Comparison of ENCODE assay signal across 10 mouse cellular contexts in the genomic region with DNA sequence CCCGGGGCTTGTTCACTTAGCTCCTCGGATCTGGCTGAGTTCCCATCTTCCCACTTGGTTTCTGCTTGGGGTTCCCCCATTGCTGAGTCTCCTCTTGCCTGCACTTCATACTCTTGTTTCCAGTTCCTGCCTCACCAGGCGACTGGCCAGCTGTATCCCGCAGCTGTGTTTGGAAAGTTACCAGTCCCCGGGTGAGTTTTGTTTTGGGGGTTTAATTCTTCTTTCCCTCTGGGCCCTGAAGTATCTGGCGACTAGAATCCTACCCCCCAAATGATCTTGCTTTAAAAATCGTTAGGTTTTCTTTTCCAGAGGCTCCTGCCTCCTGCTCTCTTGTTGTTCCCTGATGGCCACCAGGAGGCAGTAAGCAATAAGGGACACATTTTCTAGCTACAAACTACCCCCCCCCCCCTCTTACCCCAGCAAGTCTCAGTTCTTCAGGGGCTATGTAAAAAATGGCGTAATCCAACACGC. TPM values are rescaled to one million over a fixed set of nuclear protein-coding genes. Genes with fewer than 3 reads are reported as not detected.
A peak's percentile ranks its signal among the peaks of the same experiment; 100 is the strongest.
DNase-seq lines count a peak whose midpoint lies in the region; ATAC-seq and TF ChIP-seq lines count a peak whose summit lies in the region.
"Had no signal": no experiment of that assay in that cellular context is flagged by ENCODE, and none has a peak within 500 bp of the region (broad histone marks: within the 10 kb centered on the region; RNA-seq: fewer than 3 reads in every experiment).

No protein-coding gene starts in this region.

- WGBS in liver, adult 2 months = 48% methylated on average over 9 of the region's 9 CpGs
- 46% methylated on average over 9 of the region's 9 CpGs for WGBS in liver, embryonic 11.5 days

- intact Hi-C loops in gastrocnemius, postnatal 36 days (cut with DNase I) = loop anchor here (2.0 kb wide), 1 partner anchor 390 kb away; no protein-coding TSS in a partner anchor

- no peak for ATAC-seq in liver, embryonic 11.5 days (replicated peaks; ENCODE audit: low FRiP score)

- H3K79me2 ChIP-seq in liver, adult 2 months (ENCODE audit: control insufficient read depth, insufficient read depth, low read length) = no peaks in the 10 kb centered on the region

- H3K4me1 ChIP-seq in liver, adult 2 months (ENCODE audit: control insufficient read depth, insufficient read depth, low read length) = no peaks in the 10 kb centered on the region
- no peaks in the 10 kb centered on the region for H3K4me1 ChIP-seq in liver, embryonic 11.5 days (replicated peaks; ENCODE audit: control insufficient read depth, insufficient read depth, low read length)
- H3K4me1 ChIP-seq in cortical plate, adult 2 months (ENCODE audit: control insufficient read depth, insufficient read depth, low read length) = no peaks in the 10 kb centered on the region
- H3K4me1 ChIP-seq: embryonic facial prominence, embryonic 12.5 days had no signal

- H3K36me3 ChIP-seq in liver, adult 2 months (ENCODE audit: control insufficient read depth, insufficient read depth, low read length) = no peaks in the 10 kb centered on the region
- no peaks in the 10 kb centered on the region for H3K36me3 ChIP-seq in liver, embryonic 11.5 days (ENCODE audit: control insufficient read depth, insufficient read depth, low read length)
- H3K36me3 ChIP-seq: embryonic facial prominence, embryonic 12.5 days had no signal

- DNase-seq in adrenal gland, adult 2 months = peak; percentile 20
- DNase-seq in adrenal gland, adult 8-10 months = no peak
- no peak for DNase-seq in liver, adult 2 months (ENCODE audit: extremely low read depth, low read depth, low spot score)
- no peak for DNase-seq in liver, embryonic 11.5 days (ENCODE audit: low spot score)
- peak; percentile 61 for DNase-seq in lung, postnatal 14 days
- no peak for DNase-seq in natural killer cell, adult 2 months (ENCODE audit: low spot score in 2 of 2)
- no peak for DNase-seq in gastrocnemius, postnatal 36 days

- H3K4me2 ChIP-seq in liver, embryonic 11.5 days = no peak overlapping the region
- H3K4me2 ChIP-seq: embryonic facial prominence, embryonic 12.5 days had no signal

- TF ChIP-seq CTCF in liver, adult 2 months (IDR thresholded peaks at IDR 0.05; ENCODE audit: low read depth, low read length) = peak; percentile 7; the same call in 1 of the 2 replicates
- 0 out of 2 replicates have a peak, but pooled peaks have one; percentile 16 for TF ChIP-seq CTCF in cortical plate, adult 2 months (IDR thresholded peaks at IDR 0.05; ENCODE audit: extremely low read depth, insufficient read depth, low read length)

- H3K9ac ChIP-seq in liver, adult 2 months (ENCODE audit: low read depth, low read length) = no peak overlapping the region
- no peak overlapping the region for H3K9ac ChIP-seq in liver, embryonic 11.5 days (ENCODE audit: low read depth, low read length)
- H3K9ac ChIP-seq: embryonic facial prominence, embryonic 12.5 days had no signal

- H3K9me3 ChIP-seq in liver, embryonic 11.5 days (ENCODE audit: control insufficient read depth, low read length) = no peaks in the 10 kb centered on the region
- H3K9me3 ChIP-seq: embryonic facial prominence, embryonic 12.5 days had no signal

- TF ChIP-seq POLR2A in liver, adult 2 months (IDR thresholded peaks at IDR 0.05; ENCODE audit: extremely low read depth, insufficient read depth, low read length) = no peak
- no peak for TF ChIP-seq POLR2A in cortical plate, adult 2 months (IDR thresholded peaks at IDR 0.05; ENCODE audit: extremely low read depth, insufficient read depth, low read length)

- H3K27me3 ChIP-seq in liver, adult 2 months (ENCODE audit: control insufficient read depth, insufficient read depth, low read length) = no peaks in the 10 kb centered on the region
- H3K27me3 ChIP-seq in liver, embryonic 11.5 days (replicated peaks; ENCODE audit: control insufficient read depth, insufficient read depth, low read length) = no peaks in the 10 kb centered on the region
- H3K27me3 ChIP-seq: embryonic facial prominence, embryonic 12.5 days had no signal

- H3K27ac ChIP-seq in liver, adult 2 months (replicated peaks; ENCODE audit: insufficient read depth, low read depth, low read length) = no peak overlapping the region
- no peak overlapping the region for H3K27ac ChIP-seq in liver, embryonic 11.5 days (ENCODE audit: low read depth, low read length)
- H3K27ac ChIP-seq in cortical plate, adult 2 months (ENCODE audit: insufficient read depth, low read length) = no peak overlapping the region
- H3K27ac ChIP-seq: embryonic facial prominence, embryonic 12.5 days had no signal

- H3K4me3 ChIP-seq in liver, adult 2 months (ENCODE audit: insufficient read depth, low read depth, low read length) = no peak overlapping the region
- H3K4me3 ChIP-seq in liver, embryonic 11.5 days (ENCODE audit: low read depth, low read length) = no peak overlapping the region
- H3K4me3 ChIP-seq in cortical plate, adult 2 months (ENCODE audit: insufficient read depth, low read length) = no peak overlapping the region
- H3K4me3 ChIP-seq: embryonic facial prominence, embryonic 12.5 days; myocyte had no signal

RNA-seq across cellular contexts. Expression of a gene that starts 57.3 kb away (rescaled TPM):
- under 1 TPM; 0.06 to 0.07 TPM for total RNA-seq in adrenal gland, adult 2 months (2021)
- 0.03 TPM in 1 of 2 replicates, not detected in the other for polyA plus RNA-seq in adrenal gland, adult 2 months (2012; rRNA removed)
- under 1 TPM; 0.08 to 0.20 (median 0.11) TPM for total RNA-seq in adrenal gland, adult 8-10 months (2022)
- 0.09 and 0.13 TPM in 2 replicates for total RNA-seq in liver, adult 2 months (2014; rRNA removed)
- 0.02 TPM in 1 of 2 replicates, not detected in the other for polyA plus RNA-seq in liver, adult 2 months (2012; rRNA removed)
- 0.08 and 0.13 TPM in 2 replicates for polyA plus RNA-seq in liver, embryonic 11.5 days (2014; fragmentation: Nextera tagmentation; extraction: Ambion mirVana)
- 0.23 and 0.31 TPM in 2 replicates for polyA plus RNA-seq in cortical plate, adult 2 months (2012; rRNA removed)
- total RNA-seq in gastrocnemius, postnatal 36 days (2021) = not detected
- polyA plus RNA-seq: embryonic facial prominence, embryonic 12.5 days had no signal

Comparison
In these comparisons a context has a peak if more than half of its experiments do, and no peak if none do; other contexts are left out.
1. DNase-seq: peak in adrenal gland, adult 2 months (single experiment) and lung, postnatal 14 days (single experiment); none in adrenal gland, adult 8-10 months (single experiment), liver, adult 2 months (single experiment), liver, embryonic 11.5 days (single experiment), natural killer cell, adult 2 months (0 of 2) and gastrocnemius, postnatal 36 days (0 of 2).